Mouse (Mus musculus) cerebellum, adult 2 months (tissue): ENCODE measurements at regions not wholly inside any gene's neighbourhood (a gene's known extent, or its start where the extent isn't known, plus 50 kb on each side); places are given as distances from the start of the nearest gene placed in this dataset.
A peak's percentile ranks its signal among the peaks of the same experiment; 100 is the strongest.

Source experiments
- DNase-seq, 2 experiments: peaks; one replicate each; pipeline ENCODE4 v3.0.0; 2021
- H3K27ac ChIP-seq: fragments of 200-500 bp; 2 replicates; pipeline ENCODE4 v1.5.1; 2012; ENCODE audit warnings: low read length, control low read depth, inconsistent platforms; ENCODE audit not compliant: insufficient read depth
- H3K27me3 ChIP-seq: fragments of 200-500 bp; 2 replicates; pipeline ENCODE4 v1.6.1; 2012; ENCODE audit warnings: inconsistent platforms, mild to moderate bottlenecking, low read length, moderate library complexity; ENCODE audit not compliant: control insufficient read depth, insufficient read depth
- H3K4me1 ChIP-seq: fragments of 200-500 bp; 2 replicates; pipeline ENCODE4 v1.6.1; 2011; ENCODE audit warnings: low read length; ENCODE audit not compliant: control insufficient read depth, insufficient read depth
- H3K4me3 ChIP-seq: fragments of 200-500 bp; replicated peaks from 2 replicates; pipeline ENCODE3; 2011; ENCODE audit warnings: mild to moderate bottlenecking, low read depth, low read length, control low read depth; ENCODE audit not compliant: insufficient read depth
- CTCF ChIP-seq: fragments of 200-500 bp; IDR thresholded peaks from 2 replicates; pipeline ENCODE4 v1.5.1; 2011; ENCODE audit warnings: low read depth, mild to moderate bottlenecking, control low read depth, low read length, moderate library complexity, borderline replicate concordance; ENCODE audit not compliant: insufficient read depth
- POLR2A ChIP-seq: fragments of 200-500 bp; IDR thresholded peaks from 2 replicates; pipeline ENCODE4 v1.6.1; 2011; ENCODE audit warnings: low read length, control low read depth, borderline replicate concordance; ENCODE audit not compliant: insufficient read depth
- WGBS: fragments of 180-500 bp; shearing (Covaris S2); methylation state at CpG from one replicate; pipeline ENCODE4 v1.1.7; 2018; 5-methylcytosine and 5-hydroxymethylcytosine counted together

- Histone ChIP-seq H3K27ac (no peak overlapping the region), H3K4me3 (no peak overlapping the region), H3K4me1 (no peaks in the 10 kb centered on the region), H3K27me3 (no peaks in the 10 kb centered on the region)
- WGBS: 98% methylated on average over 1 of the region's 1 CpGs
- DNase-seq: no peak
- TF ChIP-seq CTCF (no peak), POLR2A (no peak)
Measured at GRCm38 (mm10) chr1:80826383-80826782, 68.1 kb upstream of the Dock10 start.

- H3K4me3 ChIP-seq: no peak overlapping the region
- DNase-seq: peak in 1 of 2 experiments; percentile 21
- H3K4me1 ChIP-seq: no peaks in the 10 kb centered on the region
- no peaks in the 10 kb centered on the region for H3K27me3 ChIP-seq
- H3K27ac ChIP-seq: no peak overlapping the region
- WGBS: 54% methylated on average over 3 of the region's 3 CpGs
- TF ChIP-seq POLR2A: no peak
- TF ChIP-seq CTCF: no peak
Measured at GRCm38 (mm10) chr1:80823953-80824352, 65.6 kb upstream of the Dock10 start.

- H3K4me1 ChIP-seq: no peaks in the 10 kb centered on the region
- 87% methylated on average over 1 of the region's 1 CpGs for WGBS
- TF ChIP-seq POLR2A (no peak), CTCF (no peak)
- H3K27ac ChIP-seq: no peak overlapping the region
- no peak overlapping the region for H3K4me3 ChIP-seq
- DNase-seq: no peak
- H3K27me3 ChIP-seq: no peaks in the 10 kb centered on the region
Measured at GRCm38 (mm10) chr1:80822185-80822584, 63.9 kb upstream of the Dock10 start.

GRCm38 (mm10) chr1:80812906-80813305 lies 54.6 kb upstream of the Dock10 start:
- TF ChIP-seq CTCF (no peak), POLR2A (no peak)
- DNase-seq: no peak
- no peak overlapping the region for H3K4me3 ChIP-seq
- WGBS: 42% methylated on average over 3 of the region's 3 CpGs
- H3K27me3 ChIP-seq: no peaks in the 10 kb centered on the region
- no peak overlapping the region for H3K27ac ChIP-seq
- H3K4me1 ChIP-seq: no peaks in the 10 kb centered on the region
